Mouse (Mus musculus): Measurements from ENCODE around the gene Gm49366.

DNA sequence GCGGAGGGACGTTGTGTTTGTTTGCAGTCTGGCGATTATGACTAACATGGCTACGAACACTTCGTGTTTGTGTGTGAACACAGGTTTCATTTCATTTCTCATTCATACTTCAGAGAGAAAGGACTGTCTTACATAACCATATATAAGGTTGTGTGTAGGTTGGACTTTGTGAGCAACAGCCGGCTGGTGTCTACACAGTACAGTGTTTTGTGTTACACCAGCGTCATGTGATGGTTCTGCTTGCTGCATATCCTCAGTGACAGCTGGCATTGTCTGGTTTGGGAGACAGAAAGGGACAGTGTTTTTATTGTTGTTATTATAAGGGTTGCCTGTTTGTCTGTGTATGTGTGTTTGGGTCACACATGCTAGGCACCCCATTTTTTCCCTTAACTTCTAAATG lies 25.0 kb upstream of the Gm49366 start:
- no peak for TF ChIP-seq CTCF (IDR thresholded peaks at IDR 0.05; ENCODE audit: control insufficient read depth, insufficient read depth, insufficient read length)
- no peak for TF ChIP-seq USF1 (IDR thresholded peaks at IDR 0.05; ENCODE audit: low read depth)
